8 mouse cellular contexts compared by ENCODE assay signal in the genomic region with DNA sequence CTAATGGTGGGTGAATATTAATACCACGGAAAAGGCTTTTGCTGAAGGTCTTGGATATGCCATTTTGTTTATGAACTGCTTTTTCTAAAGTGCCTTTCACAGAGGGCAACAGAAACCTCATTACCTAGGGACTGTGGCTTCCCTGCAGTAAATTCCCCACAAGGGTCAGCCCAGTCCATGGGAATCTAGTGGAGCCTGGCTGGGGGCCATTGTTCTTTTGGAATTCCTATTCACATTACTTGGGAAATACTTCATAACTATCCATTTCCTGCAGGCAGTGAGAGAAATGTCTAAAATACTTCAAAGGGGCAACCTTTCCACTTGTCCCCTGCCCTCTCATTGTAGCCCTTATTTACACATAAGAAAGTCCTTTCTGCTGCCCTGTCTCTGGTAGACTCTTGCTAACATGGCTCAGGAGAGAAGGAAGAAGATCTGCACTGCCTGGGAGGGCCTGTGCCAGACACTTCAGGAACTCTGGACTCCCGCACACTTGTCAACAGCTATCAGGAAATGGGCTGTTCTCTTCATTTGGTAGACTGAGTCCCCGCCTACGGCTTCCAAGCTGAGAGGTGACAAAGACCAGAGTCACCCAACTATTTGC.
DNase-seq lines count a peak whose midpoint lies in the region; ATAC-seq and TF ChIP-seq lines count a peak whose summit lies in the region.

No protein-coding gene starts in this region.

- H3K27me3 ChIP-seq in liver, embryonic 11.5 days (replicated peaks; ENCODE audit: control insufficient read depth, insufficient read depth, low read length) = no peaks in the 10 kb centered on the region
- no peaks in the 10 kb centered on the region for H3K27me3 ChIP-seq in liver, postnatal 0 days (ENCODE audit: insufficient read depth, low read length)
- H3K27me3 ChIP-seq in kidney, adult 2 months (replicated peaks; ENCODE audit: control insufficient read depth, insufficient read depth, low read length) = no peaks in the 10 kb centered on the region
- H3K27me3 ChIP-seq in midbrain, embryonic 16.5 days (ENCODE audit: control insufficient read depth, insufficient read depth, low read depth, low read length) = no peaks in the 10 kb centered on the region
- no peaks in the 10 kb centered on the region for H3K27me3 ChIP-seq in thymus, adult 2 months (ENCODE audit: control insufficient read depth, insufficient read depth, low read length)

- intact Hi-C loops in gastrocnemius, postnatal 14 days (cut with DNase I; ENCODE audit: low total_unique reads) = loop anchor here (5.0 kb wide), 1 partner anchor 275 kb away; no protein-coding TSS in a partner anchor
- intact Hi-C loops in left cerebral cortex, postnatal 36 days (cut with DNase I) = loop anchor here (1.0 to 5.0 kb wide), 3 partner anchors 110 to 430 kb away; a partner anchor contains a TSS

- peak overlapping the region; percentile 61 for H3K4me2 ChIP-seq in liver, embryonic 11.5 days
- no peak overlapping the region; the same call in 1 of the 2 replicates for H3K4me2 ChIP-seq in liver, postnatal 0 days (ENCODE audit: low read depth, low read length)
- H3K4me2 ChIP-seq in midbrain, embryonic 16.5 days (ENCODE audit: low read length) = no peak overlapping the region

- no peaks in the 10 kb centered on the region for H3K36me3 ChIP-seq in liver, embryonic 11.5 days (ENCODE audit: control insufficient read depth, insufficient read depth, low read length)
- H3K36me3 ChIP-seq in liver, postnatal 0 days (replicated peaks; ENCODE audit: insufficient read depth, low read length) = peaks cover 7% of the 10 kb centered on the region
- no peaks in the 10 kb centered on the region for H3K36me3 ChIP-seq in kidney, adult 2 months (ENCODE audit: control insufficient read depth, insufficient read depth, low read length)
- H3K36me3 ChIP-seq in midbrain, embryonic 16.5 days (ENCODE audit: control insufficient read depth, insufficient read depth, low read length) = no peaks in the 10 kb centered on the region
- no peaks in the 10 kb centered on the region for H3K36me3 ChIP-seq in thymus, adult 2 months (ENCODE audit: control insufficient read depth, insufficient read depth, low read length)

- no peak overlapping the region for H3K27ac ChIP-seq in liver, embryonic 11.5 days (ENCODE audit: low read depth, low read length)
- no peak overlapping the region for H3K27ac ChIP-seq in liver, postnatal 0 days (ENCODE audit: low read depth)
- peak overlapping the region; percentile 60; the same call in 1 of the 2 replicates for H3K27ac ChIP-seq in kidney, adult 2 months (ENCODE audit: insufficient read depth, low read depth, low read length)
- no peak overlapping the region for H3K27ac ChIP-seq in midbrain, embryonic 16.5 days (ENCODE audit: low read length)
- H3K27ac ChIP-seq in thymus, adult 2 months (ENCODE audit: control insufficient read depth, insufficient read depth, low read length) = no peak overlapping the region

- no peaks in the 10 kb centered on the region for H3K9me3 ChIP-seq in liver, embryonic 11.5 days (ENCODE audit: control insufficient read depth, low read length)
- no peaks in the 10 kb centered on the region for H3K9me3 ChIP-seq in liver, postnatal 0 days (ENCODE audit: low read length)
- H3K9me3 ChIP-seq in midbrain, embryonic 16.5 days (replicated peaks; ENCODE audit: control insufficient read depth, low read length, poor library complexity, severe bottlenecking) = no peaks in the 10 kb centered on the region

- no peak; the same call in 1 of the 2 replicates for ATAC-seq in liver, embryonic 11.5 days (replicated peaks; ENCODE audit: low FRiP score)
- no peak for ATAC-seq in liver, postnatal 0 days
- ATAC-seq in midbrain, embryonic 16.5 days = peak; percentile 40; the same call in 1 of the 2 replicates

- H3K9ac ChIP-seq in liver, embryonic 11.5 days (ENCODE audit: low read depth, low read length) = no peak overlapping the region
- H3K9ac ChIP-seq in liver, postnatal 0 days (replicated peaks) = no peak overlapping the region
- H3K9ac ChIP-seq in midbrain, embryonic 16.5 days (ENCODE audit: low read depth, low read length) = no peak overlapping the region

- TF ChIP-seq POLR2A in kidney, adult 2 months (IDR thresholded peaks at IDR 0.05; ENCODE audit: low read depth, low read length) = no peak
- TF ChIP-seq POLR2A in thymus, adult 2 months (IDR thresholded peaks at IDR 0.05; ENCODE audit: control insufficient read depth, extremely low read depth, insufficient read depth, low read length, poor library complexity) = no peak

- no peak overlapping the region for H3K4me3 ChIP-seq in liver, embryonic 11.5 days (ENCODE audit: low read depth, low read length)
- H3K4me3 ChIP-seq in liver, postnatal 0 days (ENCODE audit: low read depth, low read length) = no peak overlapping the region
- no peak overlapping the region for H3K4me3 ChIP-seq in kidney, adult 2 months (ENCODE audit: insufficient read depth, low read depth, low read length)
- H3K4me3 ChIP-seq in midbrain, embryonic 16.5 days (ENCODE audit: low read depth, low read length) = no peak overlapping the region
- no peak overlapping the region for H3K4me3 ChIP-seq in thymus, adult 2 months (ENCODE audit: control insufficient read depth, insufficient read depth, low read length)

- 37% methylated on average over 4 of the region's 4 CpGs for WGBS in liver, embryonic 11.5 days
- 50% methylated on average over 4 of the region's 4 CpGs for WGBS in liver, postnatal 0 days (ENCODE audit: insufficient replicate concordance)
- WGBS in kidney, adult 2 months = 46% methylated on average over 4 of the region's 4 CpGs
- whole genome bisulfite sequencing in midbrain, embryonic 16.5 days = 66% methylated on average over 4 of the region's 4 CpGs
- 69% methylated on average over 4 of the region's 4 CpGs for WGBS in thymus, adult 2 months

- no peak for TF ChIP-seq CTCF in liver, postnatal 0 days (IDR thresholded peaks at IDR 0.05; ENCODE audit: low read depth)
- TF ChIP-seq CTCF in kidney, adult 2 months (conservative IDR thresholded peaks at IDR 0.05; ENCODE audit: insufficient read depth, insufficient read length, low read depth, low read length) = no peak
- TF ChIP-seq CTCF in thymus, adult 2 months (IDR thresholded peaks at IDR 0.05; ENCODE audit: borderline replicate concordance, control insufficient read depth, extremely low read depth, insufficient read depth, low read length, poor library complexity) = no peak

- DNase-seq in liver, embryonic 11.5 days (ENCODE audit: low spot score) = no peak
- no peak for DNase-seq in liver, postnatal 0 days
- DNase-seq in gastrocnemius, postnatal 14 days = peak; percentile 57
- peak; percentile 76 for DNase-seq in kidney, adult 2 months
- no peak for DNase-seq in left cerebral cortex, postnatal 36 days (ENCODE audit: low spot score in 2 of 2)
- no peak for DNase-seq in thymus, adult 2 months
- DNase-seq in embryo, embryonic 11 days = no peak

- peaks cover 14% of the 10 kb centered on the region for H3K4me1 ChIP-seq in liver, embryonic 11.5 days (replicated peaks; ENCODE audit: control insufficient read depth, insufficient read depth, low read length)
- peaks cover 16% of the 10 kb centered on the region for H3K4me1 ChIP-seq in liver, postnatal 0 days (ENCODE audit: insufficient read depth)
- peaks cover 5% of the 10 kb centered on the region; the same call in 1 of the 2 replicates for H3K4me1 ChIP-seq in kidney, adult 2 months (ENCODE audit: control insufficient read depth, insufficient read depth, low read length)
- H3K4me1 ChIP-seq in midbrain, embryonic 16.5 days (ENCODE audit: control insufficient read depth, insufficient read depth, low read length) = no peaks in the 10 kb centered on the region
- 0 out of 2 replicates have a peak, but pooled peaks cover 4% of the 10 kb centered on the region for H3K4me1 ChIP-seq in thymus, adult 2 months (replicated peaks; ENCODE audit: control insufficient read depth, insufficient read depth, low read length)

- no peak for TF ChIP-seq EP300 in liver, postnatal 0 days (IDR thresholded peaks at IDR 0.05; ENCODE audit: low read depth)

Comparison
In these comparisons a context has a peak if more than half of its experiments do, and no peak if none do; other contexts are left out.
1. DNase-seq: peak in gastrocnemius, postnatal 14 days (single experiment) and kidney, adult 2 months (single experiment); none in liver, embryonic 11.5 days (single experiment), liver, postnatal 0 days (single experiment), left cerebral cortex, postnatal 36 days (0 of 2), thymus, adult 2 months (single experiment) and embryo, embryonic 11 days (single experiment).